Mouse (Mus musculus): ENCODE results near the gene Gpd2.

- no peak for TF ChIP-seq CTCF (IDR thresholded peaks at IDR 0.05; ENCODE audit: extremely low read depth, insufficient read length, insufficient replicate concordance, low read depth, low read length)
- no peak for TF ChIP-seq POLR2A (IDR thresholded peaks at IDR 0.05; ENCODE audit: low read depth, low read length)
Observed at GRCm38 (mm10) chr2:57227425-57227824, 10.0 kb upstream of the Gpd2 start.

Measured in small intestine, adult 2 months (tissue).